Mouse (Mus musculus) spleen, adult 12 weeks (tissue): Measurements from ENCODE around the gene Mki67.

Source experiments
- DNase-seq: peaks from one replicate; pipeline ENCODE4 v3.0.0; 2022; ENCODE audit warnings: low spot score

Mki67 gene

GRCm38 (mm10) chr7:135715642-135716444 is at the start of gene Mki67:
Gene Mki67, minus strand, starts transcription at chr7:135716361.
- DNase-seq, result peak; percentile 45

GRCm38 (mm10) chr7:135763311-135763710 is 47.1 kb upstream of the Mki67 start:
- DNase-seq, result no peak

GRCm38 (mm10) chr7:135758754-135759510 is 42.8 kb upstream of the Mki67 start:
- DNase-seq, result no peak

- no peak for DNase-seq
These were observed 42.0 kb upstream of the Mki67 start for GRCm38 (mm10) chr7:135758171-135758570.

GRCm38 (mm10) chr7:135756984-135757586 is 40.9 kb upstream of the Mki67 start:
- DNase-seq, result no peak

GRCm38 (mm10) chr7:135748986-135749385 is 32.8 kb upstream of the Mki67 start:
- DNase-seq, result peak; percentile 6

- no peak for DNase-seq
These were observed 30.9 kb upstream of the Mki67 start for GRCm38 (mm10) chr7:135747072-135747471.

- no peak for DNase-seq
These were observed 30.4 kb upstream of the Mki67 start for GRCm38 (mm10) chr7:135746528-135746927.

GRCm38 (mm10) chr7:135745091-135745490 is 28.9 kb upstream of the Mki67 start:
- DNase-seq, result no peak

- DNase-seq, result no peak
These were observed 24.3 kb upstream of the Mki67 start for GRCm38 (mm10) chr7:135740453-135740852.

GRCm38 (mm10) chr7:135736581-135736886 is 20.4 kb upstream of the Mki67 start:
- DNase-seq, result no peak

GRCm38 (mm10) chr7:135735691-135736580 is 19.8 kb upstream of the Mki67 start:
- DNase-seq, result peak; percentile 77

- DNase-seq, result no peak
These were observed 18.9 kb upstream of the Mki67 start for GRCm38 (mm10) chr7:135734911-135735646.

GRCm38 (mm10) chr7:135734379-135734778 is 18.2 kb upstream of the Mki67 start:
- no peak for DNase-seq

- no peak for DNase-seq
These were observed 11.9 kb upstream of the Mki67 start for GRCm38 (mm10) chr7:135728038-135728437.

- no peak for DNase-seq
These were observed 10.5 kb upstream of the Mki67 start for GRCm38 (mm10) chr7:135726707-135727106.

GRCm38 (mm10) chr7:135723672-135724341 is 7.6 kb upstream of the Mki67 start:
- no peak for DNase-seq

GRCm38 (mm10) chr7:135722011-135722838 is 6.1 kb upstream of the Mki67 start:
- peak; percentile 57 for DNase-seq

GRCm38 (mm10) chr7:135721436-135721992 is 5.4 kb upstream of the Mki67 start:
- DNase-seq, result peak; percentile 76
